Mouse (Mus musculus): ENCODE measurements at regions not wholly inside any gene's neighbourhood (a gene's known extent, or its start where the extent isn't known, plus 50 kb on each side); places are given as distances from the start of the nearest gene placed in this dataset.

DNA sequence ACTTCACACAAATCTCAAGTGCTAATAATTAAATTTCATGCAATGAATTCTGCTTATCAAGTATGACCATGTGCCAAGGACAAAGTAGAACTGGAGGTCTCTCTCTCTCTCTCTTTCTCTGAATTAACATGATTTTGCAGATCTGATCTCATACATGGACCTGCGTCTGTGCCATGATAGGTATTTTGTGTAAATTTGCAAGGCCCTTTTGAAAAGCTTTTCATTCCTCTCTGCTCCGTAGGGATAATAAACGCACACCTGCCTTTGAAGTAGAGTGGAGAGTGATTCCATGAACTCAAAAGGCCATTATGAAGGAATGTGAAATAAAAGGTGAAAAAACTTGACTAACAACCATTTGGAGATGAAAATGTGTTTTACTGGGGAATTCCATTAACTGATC, 217.8 kb downstream of the Hdgfl1 start:
- TF ChIP-seq FLI1 (IDR thresholded peaks at IDR 0.05; ENCODE audit: low read length), result no peak
- no peak for TF ChIP-seq GATA1 (IDR thresholded peaks at IDR 0.05; ENCODE audit: borderline replicate concordance, low read length)

Data from megakaryocyte, embryonic 14.5 days (primary cell).